11 mouse cellular contexts compared by ENCODE assay signal in genomic region chr1:31233319-31234036, GRCm38 (mm10). TPM values are rescaled to one million over a fixed set of nuclear protein-coding genes. Genes with fewer than 3 reads are reported as not detected.
A peak's percentile ranks its signal among the peaks of the same experiment; 100 is the strongest.
DNase-seq lines count a peak whose midpoint lies in the region; ATAC-seq and TF ChIP-seq lines count a peak whose summit lies in the region.
"Had no signal": no experiment of that assay in that cellular context is flagged by ENCODE, and none has a peak within 500 bp of the region (broad histone marks: within the 10 kb centered on the region; RNA-seq: fewer than 3 reads in every experiment).

No protein-coding gene starts in this region.

- in situ Hi-C loops in Patski (cut with MboI; ENCODE audit: low pct_unique_long_range_greater_than_20kb): no loop called here

- intact Hi-C loops in left cerebral cortex, postnatal 25 days (cut with DNase I): no loop called here

- H3K36me3 ChIP-seq in hindbrain, embryonic 13.5 days: no peaks in the 10 kb centered on the region
- H3K36me3 ChIP-seq: liver, embryonic 13.5 days had no signal

- peaks cover 4% of the 10 kb centered on the region for H3K27me3 ChIP-seq in Patski
- H3K27me3 ChIP-seq in hindbrain, embryonic 13.5 days: peaks cover 43% of the 10 kb centered on the region
- H3K27me3 ChIP-seq: liver, embryonic 13.5 days had no signal

- peaks cover 7% of the 10 kb centered on the region for H3K4me1 ChIP-seq in hindbrain, embryonic 13.5 days (replicated peaks)
- H3K4me1 ChIP-seq: liver, embryonic 13.5 days had no signal

- no peak overlapping the region for H3K4me2 ChIP-seq in hindbrain, embryonic 13.5 days
- H3K4me2 ChIP-seq: liver, embryonic 13.5 days had no signal

- no peak overlapping the region for H3K27ac ChIP-seq in hindbrain, embryonic 13.5 days
- H3K27ac ChIP-seq: liver, embryonic 13.5 days had no signal

- H3K4me3 ChIP-seq in hindbrain, embryonic 13.5 days: no peak overlapping the region
- H3K4me3 ChIP-seq: liver, embryonic 13.5 days had no signal

- no peaks in the 10 kb centered on the region for H3K9me3 ChIP-seq in hindbrain, embryonic 13.5 days
- H3K9me3 ChIP-seq: liver, embryonic 13.5 days had no signal

- ATAC-seq in Patski: peak; percentile 91
- peak; percentile 94 for ATAC-seq in hindbrain, embryonic 13.5 days (ENCODE audit: low FRiP score)
- ATAC-seq in CD4-positive, CD25-positive, alpha-beta regulatory T cell, adult 4 months: no peak

- CTCF ChIA-PET in Patski (lab: Charles Lee): interaction anchor here (1.2 kb wide), 1 partner anchor 106 kb away, joined by 3 read pairs; no protein-coding TSS in a partner anchor

- POLR2A ChIA-PET in Patski (lab: Charles Lee): no interaction called here

- DNase-seq in Patski (ENCODE audit: low read depth, low spot score) (no peak), MN1 (ENCODE audit: low spot score) (no peak)
- DNase-seq in cerebellum, adult 11-12 months: peak; percentile 10
- DNase-seq in left cerebral cortex, postnatal 25 days (ENCODE audit: low spot score in 2 of 2): peak; percentile 9
- DNase-seq in T-cell, adult 2 months (ENCODE audit: low spot score): no peak
- DNase-seq in thymus, postnatal 25 days: no peak
- DNase-seq: liver, embryonic 13.5 days had no signal

- no peak for TF ChIP-seq CTCF in Patski (IDR thresholded peaks at IDR 0.05)

- H3K9ac ChIP-seq in hindbrain, embryonic 13.5 days: no peak overlapping the region
- H3K9ac ChIP-seq: liver, embryonic 13.5 days had no signal

RNA-seq across cellular contexts. Expression of gene Pih1d3, which starts 10.8 kb away (rescaled TPM):
- polyA plus RNA-seq in Patski (2021): not detected
- polyA plus RNA-seq in hindbrain, embryonic 13.5 days (2015; fragmentation: Nextera tagmentation; extraction: Ambion mirVana): not detected in 2 replicates
- total RNA-seq in left cerebral cortex, postnatal 25 days (2021): not detected
- polyA plus RNA-seq in CD4-positive, CD25-positive, alpha-beta regulatory T cell, adult 4 months (2017; shearing (Covaris generic)): not detected
- polyA plus RNA-seq: heart, embryonic 14.5 days; liver, embryonic 13.5 days; small intestine, adult 2 months had no signal

RNA-seq across cellular contexts. Expression of gene 4931428L18Rik, which starts 11.0 kb away (rescaled TPM):
- polyA plus RNA-seq in Patski (2021): not detected
- not detected in 2 replicates for polyA plus RNA-seq in hindbrain, embryonic 13.5 days (2015; fragmentation: Nextera tagmentation; extraction: Ambion mirVana)
- total RNA-seq in left cerebral cortex, postnatal 25 days (2021): not detected
- not detected for polyA plus RNA-seq in CD4-positive, CD25-positive, alpha-beta regulatory T cell, adult 4 months (2017; shearing (Covaris generic))
- polyA plus RNA-seq: heart, embryonic 14.5 days; liver, embryonic 13.5 days; small intestine, adult 2 months had no signal

RNA-seq across cellular contexts. Expression of gene Lgsn, which starts 57.3 kb away (rescaled TPM):
- polyA plus RNA-seq in Patski (2021): not detected
- not detected in 2 replicates for polyA plus RNA-seq in hindbrain, embryonic 13.5 days (2015; fragmentation: Nextera tagmentation; extraction: Ambion mirVana)
- not detected for total RNA-seq in left cerebral cortex, postnatal 25 days (2021)
- not detected for polyA plus RNA-seq in CD4-positive, CD25-positive, alpha-beta regulatory T cell, adult 4 months (2017; shearing (Covaris generic))
- polyA plus RNA-seq: heart, embryonic 14.5 days; liver, embryonic 13.5 days; small intestine, adult 2 months had no signal

Comparison
In these comparisons a context has a peak if more than half of its experiments do, and no peak if none do; other contexts are left out.
1. DNase-seq: peak in cerebellum, adult 11-12 months (single experiment) and left cerebral cortex, postnatal 25 days (2 of 2); none in Patski (single experiment), T-cell, adult 2 months (single experiment), thymus, postnatal 25 days (single experiment) and MN1 (single experiment).